Mouse (Mus musculus) frontal cortex, postnatal 14 days (tissue): ENCODE results near the gene Chrnd.

Experiments used
- DNase-seq, 2 experiments: peaks; one replicate each; pipeline ENCODE4 v3.0.0; 2022; ENCODE audit warnings: low spot score in 2 of 2

Chrnd gene

GRCm38 (mm10) chr1:87227160-87227550 lies 36.7 kb downstream of the Chrnd start:
- DNase-seq = no peak

- no peak for DNase-seq
These were observed 40.2 kb downstream of the Chrnd start for GRCm38 (mm10) chr1:87230606-87231005.

GRCm38 (mm10) chr1:87232197-87232596 lies 41.8 kb downstream of the Chrnd start:
- no peak for DNase-seq

- DNase-seq = no peak
These were observed 48.6 kb downstream of the Chrnd start for GRCm38 (mm10) chr1:87239056-87239455.

GRCm38 (mm10) chr1:87243021-87243420 lies 52.6 kb downstream of the Chrnd start:
- no peak for DNase-seq

GRCm38 (mm10) chr1:87245430-87245829 lies 55.0 kb downstream of the Chrnd start:
- DNase-seq = no peak

- DNase-seq = peak; percentile 54 to 76
These were observed 55.8 kb downstream of the Chrnd start for GRCm38 (mm10) chr1:87245929-87246815.
